Mouse (Mus musculus) heart, embryonic 16.5 days (tissue): ENCODE results near the gene Gcm2. TPM values are rescaled to one million over a fixed set of nuclear protein-coding genes. Genes with fewer than 3 reads are reported as not detected.

Source experiments
- ATAC-seq: fragments of 200-750 bp; cut with Nextera tagmentation; replicated peaks from 2 replicates; pipeline ENCODE4 v1.8.0; 2017; ENCODE audit warnings: moderate number of reproducible peaks; ENCODE audit not compliant: insufficient read depth, low FRiP score; ENCODE audit errors: extremely low read depth
- H3K27ac ChIP-seq: fragments of 300-500 bp; sonication (generic); 2 replicates; pipeline ENCODE4 v1.5.1; 2014; ENCODE audit warnings: mild to moderate bottlenecking, low read length, control low read depth, moderate library complexity
- H3K27me3 ChIP-seq: fragments of 300-500 bp; sonication (generic); 2 replicates; pipeline ENCODE4 v1.6.1; 2014; ENCODE audit warnings: low read length, mixed read lengths; ENCODE audit not compliant: control insufficient read depth, insufficient read depth
- H3K36me3 ChIP-seq: fragments of 300-500 bp; sonication (generic); 2 replicates; pipeline ENCODE4 v1.6.1; 2014; ENCODE audit not compliant: control insufficient read depth, insufficient read depth
- H3K4me1 ChIP-seq: fragments of 300-500 bp; sonication (generic); 2 replicates; pipeline ENCODE4 v1.6.1; 2014; ENCODE audit warnings: low read length, mixed read lengths; ENCODE audit not compliant: control insufficient read depth, insufficient read depth
- H3K4me2 ChIP-seq: fragments of 300-500 bp; sonication (generic); 2 replicates; pipeline ENCODE4 v1.6.1; 2014; ENCODE audit warnings: low read depth, mild to moderate bottlenecking, control low read depth, low read length
- H3K4me3 ChIP-seq: fragments of 300-500 bp; sonication (generic); 2 replicates; pipeline ENCODE4 v1.5.1; 2014; ENCODE audit warnings: mild to moderate bottlenecking, control low read depth, low read length
- H3K9ac ChIP-seq: fragments of 300-500 bp; sonication (generic); 2 replicates; pipeline ENCODE4 v1.6.1; 2014; ENCODE audit warnings: low read length, control low read depth
- H3K9me3 ChIP-seq: fragments of 300-500 bp; sonication (generic); replicated peaks from 2 replicates; pipeline ENCODE4 v1.6.1; 2016; ENCODE audit warnings: low read length; ENCODE audit not compliant: control insufficient read depth
- WGBS: fragments of 180-500 bp; shearing (Covaris S2); extraction: QIAGEN DNeasy Blood & Tissue Kit; methylation state at CpG from one replicate; pipeline ENCODE4 v1.1.7; 2014; 5-methylcytosine and 5-hydroxymethylcytosine counted together
- polyA plus RNA-seq: library from polyadenylated mRNA; unstranded; fragments of >200 nt; fragmentation: Nextera tagmentation; extraction: Ambion mirVana; gene quantifications from 2 replicates; pipeline ENCODE4 v1.2.1, GENCODE M21; 2015

Gene Gcm2
- polyA plus RNA-seq, 1 experiment from 2014 or later: not detected

GRCm38 (mm10) chr13:41073819-41074218 is 37.0 kb downstream of the Gcm2 start:
- ATAC-seq: no peak
- Histone ChIP-seq H3K27ac (no peak overlapping the region), H3K4me1 (no peaks in the 10 kb centered on the region; the same call in 1 of the 2 replicates), H3K9ac (no peak overlapping the region), H3K9me3 (no peaks in the 10 kb centered on the region), H3K4me3 (no peak overlapping the region), H3K36me3 (no peaks in the 10 kb centered on the region), H3K4me2 (no peak overlapping the region), H3K27me3 (peaks cover 8% of the 10 kb centered on the region)
- 78% methylated on average over 5 of the region's 5 CpGs for WGBS

- H3K4me1 ChIP-seq: no peaks in the 10 kb centered on the region
- no peak for ATAC-seq
- no peaks in the 10 kb centered on the region for H3K36me3 ChIP-seq
- H3K27me3 ChIP-seq: no peaks in the 10 kb centered on the region
- H3K9ac ChIP-seq: no peak overlapping the region
- H3K9me3 ChIP-seq: no peaks in the 10 kb centered on the region
- no peak overlapping the region for H3K4me3 ChIP-seq
- H3K27ac ChIP-seq: no peak overlapping the region
- H3K4me2 ChIP-seq: no peak overlapping the region
- 92% methylated on average over 11 of the region's 11 CpGs for WGBS
Observed at GRCm38 (mm10) chr13:41071617-41072016, 39.2 kb downstream of the Gcm2 start.

- no peak for ATAC-seq
- H3K4me3 ChIP-seq: no peak overlapping the region
- no peaks in the 10 kb centered on the region for H3K9me3 ChIP-seq
- H3K27ac ChIP-seq: no peak overlapping the region
- WGBS: 89% methylated on average over 4 of the region's 4 CpGs
- no peak overlapping the region for H3K4me2 ChIP-seq
- H3K4me1 ChIP-seq: no peaks in the 10 kb centered on the region
- no peaks in the 10 kb centered on the region for H3K36me3 ChIP-seq
- no peaks in the 10 kb centered on the region for H3K27me3 ChIP-seq
- H3K9ac ChIP-seq: no peak overlapping the region
Observed at GRCm38 (mm10) chr13:41067618-41068017, 43.2 kb downstream of the Gcm2 start.

- 74% methylated on average over 5 of the region's 5 CpGs for WGBS
- H3K27me3 ChIP-seq: no peaks in the 10 kb centered on the region
- ATAC-seq: no peak
- H3K4me2 ChIP-seq: no peak overlapping the region
- no peaks in the 10 kb centered on the region for H3K36me3 ChIP-seq
- no peaks in the 10 kb centered on the region for H3K4me1 ChIP-seq
- no peak overlapping the region for H3K9ac ChIP-seq
- no peak overlapping the region for H3K4me3 ChIP-seq
- H3K9me3 ChIP-seq: no peaks in the 10 kb centered on the region
- no peak overlapping the region for H3K27ac ChIP-seq
Observed at GRCm38 (mm10) chr13:41051965-41052364, 58.9 kb downstream of the Gcm2 start.

Other genes starting within 250 kb of the Gcm2 start
- gene Pak1ip1, start 110.0 kb downstream of the Gcm2 start, polyA plus RNA-seq: 52.0 and 53.4 TPM in 2 replicates
- 223 and 237 TPM in 2 replicates for gene Tmem14c, start 94.7 kb downstream of the Gcm2 start, polyA plus RNA-seq
- 0.16 and 0.35 TPM in 2 replicates for gene Mak, start 31.3 kb downstream of the Gcm2 start, polyA plus RNA-seq
- gene Sycp2l, start 3.3 kb upstream of the Gcm2 start, polyA plus RNA-seq: 0.09 TPM in 1 of 2 replicates, not detected in the other
- 0.45 and 0.56 TPM in 2 replicates for gene Elovl2, start 109.4 kb upstream of the Gcm2 start, polyA plus RNA-seq
- gene Smim13, start 138.8 kb upstream of the Gcm2 start, polyA plus RNA-seq: 10.1 and 10.4 TPM in 2 replicates
- not detected in 2 replicates for gene Gm17364, start 162.9 kb upstream of the Gcm2 start, polyA plus RNA-seq